Mouse (Mus musculus): ENCODE results near the gene Gm21860. TPM values are rescaled to one million over a fixed set of nuclear protein-coding genes. Genes with fewer than 3 reads are reported as not detected.
"Not testable (repeated sequence)": the region's sequence is repeated elsewhere in the genome, so short reads cannot be mapped to it uniquely, and the experiment has no call there.

Gm21860 gene
- polyA plus RNA-seq, 1 experiment from 2014 or later, result not detected

DNA sequence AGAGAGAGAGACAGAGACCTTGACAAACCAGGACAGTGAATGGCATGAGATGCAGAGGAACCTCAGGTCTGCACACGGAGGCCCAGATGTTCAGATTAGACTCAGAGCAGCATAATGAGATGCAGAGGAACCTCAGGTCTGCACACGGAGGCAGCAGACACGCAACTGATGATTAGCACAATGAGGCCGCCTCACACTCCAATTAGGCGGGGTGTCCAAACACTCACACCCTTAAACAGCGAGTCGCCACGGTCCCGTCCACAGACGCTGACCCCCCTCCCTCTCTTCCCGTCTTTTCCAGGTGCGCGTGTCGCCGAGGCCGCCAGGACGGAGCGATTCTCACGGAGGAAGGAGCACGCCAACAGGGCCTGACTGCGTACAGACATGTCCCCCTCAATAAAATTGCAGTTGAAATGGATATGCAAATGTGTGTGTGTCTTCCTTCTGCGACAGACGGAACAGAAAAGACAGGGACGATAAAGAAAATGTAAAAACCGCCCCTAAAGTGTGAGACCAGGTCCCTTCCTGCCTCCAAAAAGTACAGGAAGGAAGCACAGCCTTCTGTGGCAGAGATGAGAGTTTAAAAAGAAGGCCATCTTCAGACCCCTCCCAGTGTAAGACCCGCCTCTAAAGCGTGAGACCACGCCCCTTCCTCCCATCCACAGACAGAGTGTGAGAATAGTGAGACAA lies 15.6 kb downstream of the Gm21860 start:
- H3K9ac ChIP-seq, H3K27ac ChIP-seq, H3K4me2 ChIP-seq, H3K4me1 ChIP-seq, H3K27me3 ChIP-seq, H3K4me3 ChIP-seq: not testable (repeated sequence)
- peak; percentile 13; the same call in 1 of the 2 replicates for ATAC-seq (ENCODE audit: borderline replicate concordance, extremely low read depth, low FRiP score, low TSS enrichment)
- H3K36me3 ChIP-seq, result peaks cover 39% of the 10 kb centered on the region
- 70% methylated on average over 28 of the region's 28 CpGs for WGBS
- peaks cover 35% of the 10 kb centered on the region for H3K9me3 ChIP-seq

DNA sequence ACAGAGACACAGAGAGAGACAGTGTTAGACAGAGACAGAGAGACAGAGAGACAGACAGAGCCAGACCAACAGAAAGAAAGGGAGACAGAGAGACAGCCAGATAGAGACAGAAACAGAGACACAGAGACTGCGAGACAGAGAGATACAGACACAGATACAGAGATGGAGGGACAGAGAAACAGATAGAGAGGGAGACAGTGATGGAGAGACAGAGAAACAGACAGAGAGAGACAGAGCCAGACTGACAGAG lies 16.3 kb downstream of the Gm21860 start:
- 86% methylated on average over 1 of the region's 1 CpGs for WGBS
- H3K9me3 ChIP-seq, result peaks cover 35% of the 10 kb centered on the region
- no peak overlapping the region for H3K9ac ChIP-seq
- H3K4me3 ChIP-seq, result no peak overlapping the region
- H3K4me1 ChIP-seq, result no peaks in the 10 kb centered on the region
- no peak overlapping the region for H3K27ac ChIP-seq
- H3K4me2 ChIP-seq, result no peak overlapping the region
- H3K36me3 ChIP-seq, result peaks cover 39% of the 10 kb centered on the region
- H3K27me3 ChIP-seq, result no peaks in the 10 kb centered on the region
- ATAC-seq (ENCODE audit: borderline replicate concordance, extremely low read depth, low FRiP score, low TSS enrichment), result no peak

DNA sequence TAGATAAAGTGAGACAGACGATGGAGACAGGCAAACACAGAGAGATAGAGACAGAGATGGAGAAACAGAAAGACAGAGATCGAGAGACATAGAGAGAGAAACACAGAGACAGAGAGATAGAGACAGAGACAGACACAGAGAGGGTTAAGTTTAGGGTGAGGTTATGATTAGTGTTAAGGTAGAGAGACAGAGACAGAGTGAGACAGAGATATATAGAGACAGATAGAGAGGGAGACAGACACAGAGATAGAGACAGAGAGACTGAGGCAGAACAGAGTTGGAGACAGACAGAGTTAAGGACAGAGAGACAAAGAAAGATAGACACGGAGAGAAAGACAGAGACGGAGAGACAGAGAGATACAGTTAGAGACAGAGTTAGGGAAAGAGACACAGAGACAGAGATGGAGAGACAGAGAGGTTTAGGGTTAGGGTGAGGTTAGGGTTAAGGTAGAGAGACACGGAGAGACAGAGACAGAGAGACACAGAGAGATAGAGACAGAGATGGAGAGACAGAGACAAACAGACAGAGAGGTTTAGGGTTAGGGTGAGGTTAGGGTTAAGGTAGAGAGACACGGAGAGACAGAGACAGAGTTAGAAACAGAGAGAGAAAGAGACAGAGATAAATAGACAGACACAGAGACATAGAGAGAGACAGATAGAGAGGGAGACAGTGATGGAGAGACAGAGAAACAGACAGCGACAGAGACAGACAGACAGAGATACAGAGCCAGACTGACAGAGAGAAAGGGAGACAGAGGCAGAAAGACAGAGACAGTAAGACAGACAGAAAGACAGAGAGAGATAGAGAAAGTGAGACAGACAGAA lies 16.8 kb downstream of the Gm21860 start:
- Histone ChIP-seq H3K27ac (no peak overlapping the region), H3K4me1 (no peaks in the 10 kb centered on the region), H3K9me3 (peaks cover 33% of the 10 kb centered on the region), H3K36me3 (peaks cover 38% of the 10 kb centered on the region), H3K27me3 (no peaks in the 10 kb centered on the region), H3K4me3 (no peak overlapping the region), H3K9ac (no peak overlapping the region), H3K4me2 (no peak overlapping the region)
- WGBS, result 54% methylated on average over 4 of the region's 7 CpGs
- ATAC-seq (ENCODE audit: borderline replicate concordance, extremely low read depth, low FRiP score, low TSS enrichment), result no peak

DNA sequence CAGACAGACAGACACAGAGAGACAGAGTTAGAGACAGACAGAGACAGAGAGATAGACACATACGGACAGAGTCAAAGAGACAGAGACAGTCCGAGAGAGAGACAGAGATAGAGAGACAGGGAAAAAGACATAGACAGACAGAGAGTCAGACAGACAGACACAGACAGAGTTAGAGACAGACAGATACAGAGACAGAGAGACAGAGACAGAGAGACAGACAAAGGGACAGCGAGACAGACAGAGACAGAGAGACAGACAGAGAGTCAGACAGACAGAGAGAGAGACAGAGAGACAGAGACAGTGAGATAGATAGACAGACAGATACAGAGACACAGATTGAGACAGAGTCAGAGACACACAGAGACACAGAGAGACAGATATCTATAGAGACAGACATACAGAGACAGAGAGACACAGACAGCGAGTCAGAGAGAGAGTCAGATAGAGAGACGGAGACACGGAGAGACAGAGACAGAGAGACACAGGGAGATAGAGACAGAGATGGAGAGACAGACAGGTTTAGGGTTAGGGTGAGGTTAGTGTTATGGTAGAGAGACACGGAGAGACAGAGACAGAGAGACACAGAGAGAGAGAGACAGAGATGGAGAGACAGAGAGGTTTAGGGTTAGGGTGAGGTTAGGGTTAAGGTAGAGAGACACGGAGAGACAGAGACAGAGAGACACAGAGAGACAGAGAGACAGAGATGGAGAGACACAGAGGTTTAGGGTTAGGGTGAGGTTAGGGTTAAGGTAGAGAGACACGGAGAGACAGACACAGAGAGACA lies 18.2 kb downstream of the Gm21860 start:
- H3K9ac ChIP-seq; H3K4me3 ChIP-seq; H3K27ac ChIP-seq; H3K27me3 ChIP-seq; ATAC-seq (ENCODE audit: borderline replicate concordance, extremely low read depth, low FRiP score, low TSS enrichment); H3K4me2 ChIP-seq; H3K4me1 ChIP-seq: not testable (repeated sequence)
- 60% methylated on average over 5 of the region's 9 CpGs for WGBS
- H3K9me3 ChIP-seq, result peaks cover 19% of the 10 kb centered on the region
- peaks cover 24% of the 10 kb centered on the region for H3K36me3 ChIP-seq

DNA sequence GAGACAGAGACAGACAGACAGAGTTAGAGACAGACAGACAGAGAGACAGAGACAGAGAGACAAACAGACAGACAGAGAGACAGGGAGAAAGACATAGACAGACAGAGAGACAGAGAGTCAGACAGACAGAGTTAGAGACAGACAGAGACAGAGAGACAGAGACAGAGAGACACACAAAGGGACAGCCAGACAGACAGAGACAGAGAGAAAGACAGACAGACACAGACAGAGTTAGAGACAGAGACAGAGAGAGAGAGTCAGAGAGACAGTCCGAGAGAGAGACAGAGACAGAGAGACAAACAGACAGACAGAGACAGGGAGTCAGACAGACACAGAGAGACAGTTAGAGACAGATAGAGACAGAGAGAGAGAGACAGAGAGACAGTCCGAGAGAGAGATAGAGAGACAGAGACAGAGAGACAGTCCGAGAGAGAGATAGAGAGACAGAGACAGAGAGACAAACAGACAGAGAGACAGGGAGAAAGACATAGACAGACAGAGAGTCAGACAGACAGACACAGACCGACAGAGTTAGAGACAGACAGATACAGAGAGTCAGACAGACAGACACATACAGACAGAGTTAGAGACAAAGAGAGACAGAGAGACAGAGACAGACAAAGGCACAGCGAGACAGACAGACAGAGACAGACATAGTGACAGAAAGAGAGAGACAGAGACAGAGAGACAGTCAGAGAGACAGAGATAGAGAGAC lies 19.3 kb downstream of the Gm21860 start:
- H3K36me3 ChIP-seq, result peaks cover 18% of the 10 kb centered on the region
- WGBS, result 81% methylated on average over 5 of the region's 5 CpGs
- not testable (repeated sequence) for ATAC-seq (ENCODE audit: borderline replicate concordance, extremely low read depth, low FRiP score, low TSS enrichment); H3K27ac ChIP-seq; H3K4me3 ChIP-seq; H3K4me2 ChIP-seq; H3K9ac ChIP-seq; H3K27me3 ChIP-seq; H3K4me1 ChIP-seq
- peaks cover 17% of the 10 kb centered on the region; the same call in 1 of the 2 replicates for H3K9me3 ChIP-seq

DNA sequence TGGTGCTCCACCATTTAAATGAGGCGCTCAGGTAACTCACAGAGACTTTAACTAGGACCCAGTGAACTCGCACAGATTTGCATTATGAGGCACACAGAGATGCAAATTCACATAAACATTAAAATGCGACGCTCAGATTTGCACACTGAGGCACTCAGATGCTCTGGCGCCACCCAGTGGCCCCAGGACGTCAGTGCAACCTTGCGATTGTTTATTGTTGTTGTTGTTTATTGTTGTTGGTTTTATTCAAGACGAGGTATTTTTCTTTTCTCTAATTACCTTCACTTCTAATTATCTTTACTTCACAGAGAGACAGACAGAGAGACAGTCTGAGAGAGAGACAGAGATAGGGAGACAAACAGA lies 20.3 kb downstream of the Gm21860 start:
- H3K4me2 ChIP-seq; H3K27ac ChIP-seq; H3K4me1 ChIP-seq; H3K9me3 ChIP-seq; ATAC-seq (ENCODE audit: borderline replicate concordance, extremely low read depth, low FRiP score, low TSS enrichment); H3K9ac ChIP-seq; H3K4me3 ChIP-seq; H3K27me3 ChIP-seq; H3K36me3 ChIP-seq: not testable (repeated sequence)
- WGBS, result 50% methylated on average over 7 of the region's 8 CpGs

DNA sequence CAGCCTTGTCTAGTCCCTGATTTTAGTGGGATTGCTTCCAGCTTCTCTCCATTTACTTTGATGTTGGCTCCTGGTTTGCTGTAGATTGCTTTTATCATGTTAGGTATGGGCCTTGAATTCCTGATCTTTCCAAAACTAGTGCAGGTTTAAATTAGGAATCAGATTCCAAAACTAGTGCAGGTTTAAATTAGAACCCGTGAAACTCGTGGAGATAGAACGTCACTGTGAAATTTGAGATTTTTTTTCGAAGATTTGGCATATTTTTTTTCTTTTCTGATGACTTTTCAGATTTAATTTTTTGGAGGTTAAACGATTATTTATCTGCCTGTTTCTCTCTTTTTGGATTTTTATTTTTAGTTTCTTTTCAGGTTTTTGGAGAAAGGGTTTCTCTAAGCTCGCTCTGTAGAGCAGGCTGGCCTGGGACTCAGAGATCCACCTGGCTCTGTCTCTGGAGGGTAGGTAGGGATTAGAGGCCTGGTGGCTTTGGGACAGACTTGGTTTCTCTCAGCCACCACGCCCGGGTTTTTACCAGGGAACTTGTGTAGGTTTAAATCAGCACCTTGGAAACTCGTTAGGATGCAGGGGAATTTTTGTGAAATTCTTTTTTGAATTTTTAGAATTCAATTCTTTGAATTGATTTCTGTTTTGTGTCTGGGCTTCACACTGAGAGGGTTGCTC lies 20.8 kb downstream of the Gm21860 start:
- not testable (repeated sequence) for H3K9ac ChIP-seq; H3K4me3 ChIP-seq; H3K4me1 ChIP-seq; H3K27me3 ChIP-seq; H3K4me2 ChIP-seq; H3K36me3 ChIP-seq; H3K27ac ChIP-seq; H3K9me3 ChIP-seq; ATAC-seq (ENCODE audit: borderline replicate concordance, extremely low read depth, low FRiP score, low TSS enrichment)
- WGBS, result 85% methylated on average over 9 of the region's 9 CpGs

DNA sequence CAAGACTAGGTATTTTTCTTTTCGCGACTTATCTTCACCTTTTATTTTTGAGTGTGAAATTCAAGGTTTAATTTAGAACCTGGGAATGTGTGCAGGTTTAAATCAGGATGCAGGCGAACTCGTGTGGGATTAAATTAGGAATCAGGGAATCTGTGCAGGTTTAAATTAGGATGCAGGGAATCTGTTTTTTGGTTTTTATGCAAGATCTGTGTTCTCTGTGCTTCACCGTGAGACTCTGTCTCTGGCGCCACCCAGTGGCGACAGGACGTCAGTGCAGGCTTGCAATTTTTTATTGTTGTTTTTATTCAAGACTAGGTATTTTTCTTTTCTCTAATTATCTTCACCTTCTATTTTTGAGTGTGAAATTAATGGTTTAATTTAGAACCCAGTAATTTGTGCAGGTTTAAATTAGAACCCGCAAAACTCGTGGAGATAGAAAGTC lies 22.5 kb downstream of the Gm21860 start:
- H3K27ac ChIP-seq; H3K36me3 ChIP-seq; H3K4me2 ChIP-seq; H3K4me3 ChIP-seq; H3K9ac ChIP-seq; H3K4me1 ChIP-seq; ATAC-seq (ENCODE audit: borderline replicate concordance, extremely low read depth, low FRiP score, low TSS enrichment); H3K9me3 ChIP-seq; H3K27me3 ChIP-seq: not testable (repeated sequence)
- 56% methylated on average over 10 of the region's 10 CpGs for WGBS

DNA sequence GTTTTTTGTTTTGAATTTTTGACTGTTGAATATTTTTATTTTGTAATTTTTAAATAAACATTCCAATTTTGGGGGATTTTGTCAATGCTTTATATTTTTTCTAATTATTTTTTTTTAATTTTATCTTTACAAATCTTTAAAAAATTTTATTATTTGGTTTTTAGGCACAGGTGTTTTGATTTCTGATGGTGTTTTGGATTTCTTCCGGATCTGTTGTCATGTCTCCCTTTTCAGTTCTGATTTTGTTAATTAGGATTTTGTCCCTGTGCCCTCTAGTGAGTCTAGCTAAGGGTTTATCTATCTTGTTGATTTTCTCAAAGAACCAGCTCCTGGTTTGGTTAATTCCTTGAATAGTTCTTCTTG lies 23.0 kb downstream of the Gm21860 start:
- not testable (repeated sequence) for H3K4me3 ChIP-seq; H3K9ac ChIP-seq; H3K36me3 ChIP-seq; H3K4me2 ChIP-seq; H3K27me3 ChIP-seq; H3K27ac ChIP-seq; ATAC-seq (ENCODE audit: borderline replicate concordance, extremely low read depth, low FRiP score, low TSS enrichment); H3K4me1 ChIP-seq; H3K9me3 ChIP-seq
- 52% methylated on average over 1 of the region's 1 CpGs for WGBS

DNA sequence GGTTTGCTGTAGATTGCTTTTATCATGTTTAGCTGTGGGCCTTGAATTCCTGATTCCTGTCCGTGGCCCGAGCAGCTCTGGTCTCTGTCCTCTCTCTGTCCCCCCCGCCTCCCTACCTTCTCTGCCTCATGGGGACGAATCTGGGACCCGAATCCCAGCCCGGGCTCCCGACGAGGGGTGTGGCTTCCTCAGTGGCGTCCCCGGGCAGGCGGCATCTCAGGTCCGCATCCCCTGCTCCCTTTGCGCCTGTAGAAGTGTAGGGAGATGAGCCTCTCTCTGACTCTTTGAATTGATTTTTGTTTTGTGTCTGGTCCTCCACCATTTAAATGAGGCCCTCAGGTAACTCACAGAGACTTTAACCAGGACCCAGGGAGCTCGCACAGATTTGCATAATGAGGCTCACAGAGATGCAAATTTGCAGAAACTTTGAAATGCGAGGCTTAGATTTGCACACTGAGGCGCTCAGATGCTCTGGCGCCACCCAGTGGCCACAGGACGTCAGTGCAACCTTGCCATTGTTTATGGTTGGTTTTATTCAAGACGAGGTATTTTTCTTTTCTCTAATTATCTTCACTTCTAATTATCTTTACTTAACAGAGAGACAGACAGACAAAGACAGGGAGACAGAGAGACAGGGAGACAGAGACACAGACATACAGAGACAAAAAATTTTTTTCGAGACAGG lies 23.6 kb downstream of the Gm21860 start:
- peak; percentile 92 for ATAC-seq (ENCODE audit: borderline replicate concordance, extremely low read depth, low FRiP score, low TSS enrichment)
- 67% methylated on average over 20 of the region's 20 CpGs for WGBS
- H3K4me1 ChIP-seq, result not testable (repeated sequence)

DNA sequence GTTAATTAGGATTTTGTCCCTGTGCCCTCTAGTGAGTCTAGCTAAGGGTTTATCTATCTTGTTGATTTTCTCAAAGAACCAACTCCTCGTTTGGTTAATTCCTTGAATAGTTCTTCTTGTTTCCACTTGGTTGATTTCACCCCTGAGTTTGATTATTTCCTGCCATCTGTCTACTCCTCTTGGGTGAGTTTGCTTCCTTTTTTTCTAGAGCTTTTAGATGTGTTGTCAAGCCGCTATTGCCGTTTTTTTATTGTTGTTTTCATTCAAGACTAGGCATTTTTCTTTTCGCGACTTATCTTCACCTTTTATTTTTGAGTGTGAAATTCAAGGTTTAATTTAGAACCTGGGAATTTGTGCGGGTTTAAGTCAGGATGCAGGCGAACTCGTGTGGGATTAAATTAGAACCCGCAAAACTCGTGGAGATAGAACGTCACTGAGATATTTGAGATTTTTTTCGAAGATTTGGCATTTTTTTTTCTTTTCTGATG lies 24.8 kb downstream of the Gm21860 start:
- H3K27ac ChIP-seq; H3K4me2 ChIP-seq; H3K36me3 ChIP-seq; H3K9me3 ChIP-seq; ATAC-seq (ENCODE audit: borderline replicate concordance, extremely low read depth, low FRiP score, low TSS enrichment); H3K4me1 ChIP-seq; H3K9ac ChIP-seq; H3K4me3 ChIP-seq; H3K27me3 ChIP-seq: not testable (repeated sequence)
- WGBS, result 64% methylated on average over 12 of the region's 12 CpGs

More for the DNA sequence above, 23.6 kb downstream of the Gm21860 start:
- not testable (repeated sequence) for H3K9me3 ChIP-seq, H3K36me3 ChIP-seq, H3K4me3 ChIP-seq, H3K27ac ChIP-seq, H3K9ac ChIP-seq, H3K27me3 ChIP-seq, H3K4me2 ChIP-seq
